Mouse (Mus musculus): ENCODE data around the gene Aktip. TPM values are rescaled to one million over a fixed set of nuclear protein-coding genes. Genes with fewer than 3 reads are reported as not detected.

Aktip gene
- polyA plus RNA-seq, 1 experiment from 2014 or later = 38.1 TPM

GRCm38 (mm10) chr8:91124315-91124714 lies 75.5 kb downstream of the Aktip start:
- no peak overlapping the region for H3K4me2 ChIP-seq
- no peaks in the 10 kb centered on the region for H3K9me3 ChIP-seq
- peaks cover 97% of the 10 kb centered on the region for H3K36me3 ChIP-seq
- H3K9ac ChIP-seq = no peak overlapping the region
- H3K4me1 ChIP-seq = no peaks in the 10 kb centered on the region
- H3K27ac ChIP-seq (replicated peaks) = no peak overlapping the region
- no peaks in the 10 kb centered on the region for H3K27me3 ChIP-seq (replicated peaks)
- H3K4me3 ChIP-seq = no peak overlapping the region
- ATAC-seq (ENCODE audit: extremely low read depth, insufficient number of reproducible peaks, low FRiP score, low TSS enrichment) = no peak
- WGBS = 91% methylated on average over 5 of the region's 5 CpGs

DNA sequence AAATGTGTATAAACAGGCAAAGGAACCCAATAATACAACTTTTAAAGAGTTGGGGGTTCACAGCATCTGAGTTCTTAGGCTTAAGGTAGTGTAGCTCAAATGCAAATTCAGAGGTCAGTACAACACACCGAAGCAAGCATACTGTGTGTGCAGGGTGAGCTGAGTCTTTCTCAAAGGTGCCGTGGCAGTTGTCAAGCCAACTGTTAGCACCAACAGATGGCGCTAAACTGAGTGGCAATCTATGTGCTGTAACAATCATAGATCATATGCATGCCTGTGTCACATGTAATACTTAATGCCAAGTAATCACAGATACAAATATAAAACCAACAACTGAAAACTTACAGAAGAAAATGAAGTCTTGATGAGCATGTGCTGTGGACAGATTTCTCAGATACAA lies 81.6 kb downstream of the Aktip start:
- Histone ChIP-seq H3K4me3 (no peak overlapping the region), H3K4me2 (no peak overlapping the region), H3K27me3 (replicated peaks) (no peaks in the 10 kb centered on the region), H3K9ac (no peak overlapping the region), H3K9me3 (no peaks in the 10 kb centered on the region), H3K27ac (replicated peaks) (no peak overlapping the region), H3K36me3 (peaks cover 97% of the 10 kb centered on the region), H3K4me1 (no peaks in the 10 kb centered on the region)
- 68% methylated on average over 3 of the region's 3 CpGs for WGBS
- ATAC-seq (ENCODE audit: extremely low read depth, insufficient number of reproducible peaks, low FRiP score, low TSS enrichment) = no peak

GRCm38 (mm10) chr8:91117537-91117936 lies 82.2 kb downstream of the Aktip start:
- H3K9ac ChIP-seq = no peak overlapping the region
- no peaks in the 10 kb centered on the region for H3K4me1 ChIP-seq
- whole genome bisulfite sequencing = 78% methylated on average over 4 of the region's 4 CpGs
- H3K4me3 ChIP-seq = no peak overlapping the region
- no peak overlapping the region for H3K4me2 ChIP-seq
- H3K27me3 ChIP-seq (replicated peaks) = no peaks in the 10 kb centered on the region
- no peaks in the 10 kb centered on the region for H3K9me3 ChIP-seq
- H3K36me3 ChIP-seq = peaks cover 97% of the 10 kb centered on the region
- H3K27ac ChIP-seq (replicated peaks) = no peak overlapping the region
- ATAC-seq (ENCODE audit: extremely low read depth, insufficient number of reproducible peaks, low FRiP score, low TSS enrichment) = no peak

GRCm38 (mm10) chr8:91114910-91115309 lies 84.9 kb downstream of the Aktip start:
- ATAC-seq (ENCODE audit: extremely low read depth, insufficient number of reproducible peaks, low FRiP score, low TSS enrichment) = no peak
- Histone ChIP-seq H3K9me3 (no peaks in the 10 kb centered on the region), H3K4me2 (no peak overlapping the region), H3K27ac (replicated peaks) (no peak overlapping the region), H3K36me3 (peaks cover 86% of the 10 kb centered on the region), H3K4me1 (no peaks in the 10 kb centered on the region), H3K4me3 (no peak overlapping the region), H3K27me3 (replicated peaks) (no peaks in the 10 kb centered on the region), H3K9ac (no peak overlapping the region)
- 81% methylated on average over 11 of the region's 11 CpGs for WGBS

DNA sequence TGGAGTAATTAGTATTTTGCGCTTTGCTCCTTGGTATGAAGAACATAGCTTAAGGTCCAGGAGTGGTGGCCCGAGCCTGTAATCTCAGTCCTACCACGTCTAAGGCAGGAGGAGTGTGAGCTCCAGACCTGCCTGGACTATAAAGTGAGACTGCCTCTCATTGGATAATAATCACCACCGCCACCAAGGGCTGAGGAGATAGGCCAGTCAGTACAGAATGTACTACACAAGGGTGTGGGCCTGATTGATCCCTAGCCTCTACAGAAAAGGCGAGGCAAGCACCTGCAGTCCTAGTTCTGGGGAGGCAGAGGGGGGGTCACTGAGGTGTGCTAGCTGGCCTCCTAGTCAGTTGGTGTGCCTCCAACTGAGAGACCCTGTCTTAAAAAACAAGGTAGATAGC lies 85.3 kb downstream of the Aktip start:
- no peak for ATAC-seq (ENCODE audit: extremely low read depth, insufficient number of reproducible peaks, low FRiP score, low TSS enrichment)
- Histone ChIP-seq H3K36me3 (peaks cover 81% of the 10 kb centered on the region), H3K27ac (replicated peaks) (no peak overlapping the region), H3K27me3 (replicated peaks) (no peaks in the 10 kb centered on the region), H3K9me3 (no peaks in the 10 kb centered on the region), H3K9ac (no peak overlapping the region), H3K4me2 (no peak overlapping the region), H3K4me3 (no peak overlapping the region), H3K4me1 (no peaks in the 10 kb centered on the region)
- WGBS = 84% methylated on average over 5 of the region's 5 CpGs

- no peaks in the 10 kb centered on the region for H3K9me3 ChIP-seq
- no peak overlapping the region for H3K9ac ChIP-seq
- no peak overlapping the region for H3K4me2 ChIP-seq
- no peak for ATAC-seq (ENCODE audit: extremely low read depth, insufficient number of reproducible peaks, low FRiP score, low TSS enrichment)
- H3K36me3 ChIP-seq = peaks cover 75% of the 10 kb centered on the region
- no peaks in the 10 kb centered on the region for H3K4me1 ChIP-seq
- 76% methylated on average over 5 of the region's 5 CpGs for WGBS
- H3K4me3 ChIP-seq = no peak overlapping the region
- no peaks in the 10 kb centered on the region for H3K27me3 ChIP-seq (replicated peaks)
- no peak overlapping the region for H3K27ac ChIP-seq (replicated peaks)
These were observed 87.8 kb downstream of the Aktip start for GRCm38 (mm10) chr8:91111868-91112477.

DNA sequence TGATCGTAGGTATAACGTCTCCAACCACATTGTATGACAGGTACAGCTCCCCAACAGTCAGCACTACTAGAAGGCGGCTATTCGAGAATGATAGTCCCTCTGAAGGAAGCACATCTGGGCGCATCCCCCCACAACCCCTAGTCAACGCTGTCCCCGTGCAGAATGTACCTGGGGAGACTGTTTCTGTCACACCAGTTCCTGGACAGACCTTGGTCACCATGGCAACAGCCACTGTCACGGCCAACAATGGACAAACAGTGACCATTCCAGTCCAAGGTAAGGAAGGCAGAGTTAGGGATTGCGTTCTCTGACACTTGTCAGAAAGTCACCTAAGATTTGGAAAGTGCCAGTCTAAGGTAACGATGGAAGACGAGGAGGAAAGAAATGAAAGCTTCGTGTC lies 93.5 kb downstream of the Aktip start:
- 84% methylated on average over 12 of the region's 12 CpGs for WGBS
- H3K27me3 ChIP-seq (replicated peaks) = no peaks in the 10 kb centered on the region
- no peak overlapping the region for H3K9ac ChIP-seq
- no peak overlapping the region for H3K4me2 ChIP-seq
- no peaks in the 10 kb centered on the region for H3K4me1 ChIP-seq
- ATAC-seq (ENCODE audit: extremely low read depth, insufficient number of reproducible peaks, low FRiP score, low TSS enrichment) = no peak
- peaks cover 64% of the 10 kb centered on the region for H3K36me3 ChIP-seq
- H3K9me3 ChIP-seq = no peaks in the 10 kb centered on the region
- no peak overlapping the region for H3K4me3 ChIP-seq
- no peak overlapping the region for H3K27ac ChIP-seq (replicated peaks)

- H3K4me1 ChIP-seq = 0 out of 2 replicates have a peak, but pooled peaks cover 3% of the 10 kb centered on the region
- 54% methylated on average over 6 of the region's 6 CpGs for WGBS
- no peak overlapping the region for H3K4me2 ChIP-seq
- peaks cover 71% of the 10 kb centered on the region for H3K36me3 ChIP-seq
- H3K9ac ChIP-seq = no peak overlapping the region
- no peak overlapping the region for H3K4me3 ChIP-seq
- H3K27me3 ChIP-seq (replicated peaks) = no peaks in the 10 kb centered on the region
- no peak for ATAC-seq (ENCODE audit: extremely low read depth, insufficient number of reproducible peaks, low FRiP score, low TSS enrichment)
- no peaks in the 10 kb centered on the region for H3K9me3 ChIP-seq
- H3K27ac ChIP-seq (replicated peaks) = no peak overlapping the region
These were observed 101.7 kb downstream of the Aktip start for GRCm38 (mm10) chr8:91098106-91098505.

GRCm38 (mm10) chr8:91094135-91094534 lies 105.6 kb downstream of the Aktip start:
- Histone ChIP-seq H3K4me3 (no peak overlapping the region), H3K36me3 (peaks cover 79% of the 10 kb centered on the region), H3K4me1 (0 out of 2 replicates have a peak, but pooled peaks cover 3% of the 10 kb centered on the region), H3K9ac (no peak overlapping the region), H3K9me3 (no peaks in the 10 kb centered on the region), H3K27ac (replicated peaks) (no peak overlapping the region), H3K4me2 (no peak overlapping the region), H3K27me3 (replicated peaks) (no peaks in the 10 kb centered on the region)
- ATAC-seq (ENCODE audit: extremely low read depth, insufficient number of reproducible peaks, low FRiP score, low TSS enrichment) = no peak
- 83% methylated on average over 5 of the region's 5 CpGs for WGBS

DNA sequence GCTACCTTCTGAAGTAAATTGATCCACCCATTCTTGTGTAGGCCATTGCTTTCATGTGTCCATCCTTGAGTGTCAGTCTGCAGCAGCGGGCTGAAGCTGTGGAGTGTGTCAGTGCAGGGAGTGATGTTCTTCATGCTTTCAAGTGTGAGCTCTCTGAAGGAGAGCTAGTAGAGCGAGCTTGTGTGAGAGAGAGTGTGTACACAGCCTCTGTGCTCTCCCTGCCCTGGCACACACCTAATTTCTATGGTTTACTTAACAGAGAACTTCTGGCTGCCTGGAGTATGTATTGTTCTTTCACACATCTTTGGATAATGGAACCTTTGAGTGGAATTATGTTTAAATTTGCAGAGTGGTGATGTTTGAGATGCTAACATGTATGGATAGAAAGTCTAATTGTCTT lies 110.2 kb downstream of the Aktip start:
- Histone ChIP-seq H3K4me3 (no peak overlapping the region), H3K27me3 (replicated peaks) (no peaks in the 10 kb centered on the region), H3K4me1 (no peaks in the 10 kb centered on the region), H3K9me3 (no peaks in the 10 kb centered on the region), H3K27ac (replicated peaks) (no peak overlapping the region), H3K36me3 (peaks cover 85% of the 10 kb centered on the region), H3K9ac (no peak overlapping the region), H3K4me2 (no peak overlapping the region)
- 89% methylated on average over 2 of the region's 2 CpGs for WGBS
- ATAC-seq (ENCODE audit: extremely low read depth, insufficient number of reproducible peaks, low FRiP score, low TSS enrichment) = no peak

GRCm38 (mm10) chr8:91088452-91088851 lies 111.3 kb downstream of the Aktip start:
- no peak for ATAC-seq (ENCODE audit: extremely low read depth, insufficient number of reproducible peaks, low FRiP score, low TSS enrichment)
- no peaks in the 10 kb centered on the region for H3K4me1 ChIP-seq
- no peak overlapping the region for H3K9ac ChIP-seq
- peaks cover 89% of the 10 kb centered on the region for H3K36me3 ChIP-seq
- H3K27ac ChIP-seq (replicated peaks) = no peak overlapping the region
- no peaks in the 10 kb centered on the region for H3K9me3 ChIP-seq
- no peak overlapping the region for H3K4me3 ChIP-seq
- no peaks in the 10 kb centered on the region for H3K27me3 ChIP-seq (replicated peaks)
- 86% methylated on average over 7 of the region's 7 CpGs for WGBS
- H3K4me2 ChIP-seq = no peak overlapping the region

- Histone ChIP-seq H3K27ac (replicated peaks) (no peak overlapping the region), H3K36me3 (peaks cover 74% of the 10 kb centered on the region), H3K27me3 (replicated peaks) (no peaks in the 10 kb centered on the region), H3K4me2 (no peak overlapping the region), H3K4me3 (no peak overlapping the region), H3K9ac (no peak overlapping the region), H3K9me3 (no peaks in the 10 kb centered on the region), H3K4me1 (no peaks in the 10 kb centered on the region)
- WGBS = 88% methylated on average over 12 of the region's 12 CpGs
- no peak for ATAC-seq (ENCODE audit: extremely low read depth, insufficient number of reproducible peaks, low FRiP score, low TSS enrichment)
These were observed 117.3 kb downstream of the Aktip start for GRCm38 (mm10) chr8:91082428-91082827.

Measured in heart, embryonic 13.5 days (tissue).